Mouse (Mus musculus) MEL (cell line): ENCODE results near the gene Fbxo41. TPM values are rescaled to one million over a fixed set of nuclear protein-coding genes. Genes with fewer than 3 reads are reported as not detected.

Experiments used
- DNase-seq: peaks from one replicate; pipeline ENCODE4 v3.0.0; 2011; ENCODE audit warnings: low read depth, low spot score
- H3K27ac ChIP-seq: 2 replicates; pipeline ENCODE4 v1.5.1; 2012; ENCODE audit warnings: low read depth, mild to moderate bottlenecking, control low read depth, low read length, moderate library complexity; ENCODE audit not compliant: control insufficient read depth
- H3K27me3 ChIP-seq, 2 experiments: fragments of 150-350 bp in 1 of 2; sonication (generic) in 1 of 2; 2 replicates each; pipeline ENCODE4 v1.6.1; 2012; ENCODE audit warnings: low read length in 2 of 2, mild to moderate bottlenecking in 2 of 2, improper control_type of control experiment in 1 of 2, moderate library complexity in 1 of 2; ENCODE audit not compliant: insufficient read depth in 2 of 2, control insufficient read depth in 1 of 2
- H3K36me3 ChIP-seq, 2 experiments: 2 replicates each; pipeline ENCODE4 v1.6.1; 2012 to 2014; ENCODE audit warnings: low read length in 2 of 2, improper control_type of control experiment in 1 of 2, inconsistent platforms in 1 of 2, mild to moderate bottlenecking in 1 of 2; ENCODE audit not compliant: insufficient read depth in 2 of 2, control insufficient read depth in 1 of 2
- H3K4me1 ChIP-seq, 2 experiments: fragments of 150-350 bp in 1 of 2; sonication (generic) in 1 of 2; 2 replicates each; pipeline ENCODE4 v1.6.1; 2012; ENCODE audit warnings: low read length in 2 of 2, improper control_type of control experiment in 1 of 2, mild to moderate bottlenecking in 1 of 2; ENCODE audit not compliant: insufficient read depth in 2 of 2, control insufficient read depth in 1 of 2
- H3K4me3 ChIP-seq, 2 experiments: fragments of 150-350 bp in 1 of 2; sonication (generic) in 1 of 2; 2 replicates each; pipeline ENCODE4 v1.5.1; 2012; ENCODE audit warnings: low read depth in 2 of 2, low read length in 2 of 2, mild to moderate bottlenecking in 2 of 2, moderate library complexity in 2 of 2, control low read depth in 1 of 2, improper control_type of control experiment in 1 of 2; ENCODE audit not compliant: control insufficient read depth in 1 of 2, insufficient read depth in 1 of 2
- H3K79me2 ChIP-seq: 2 replicates; pipeline ENCODE4 v1.6.1; 2012; ENCODE audit warnings: mild to moderate bottlenecking, low read length, moderate library complexity; ENCODE audit not compliant: control insufficient read depth, poor library complexity, insufficient read depth
- H3K9ac ChIP-seq: 2 replicates; pipeline ENCODE4 v1.6.1; 2012; ENCODE audit warnings: low read depth, mild to moderate bottlenecking, control low read depth, low read length, moderate library complexity; ENCODE audit not compliant: control insufficient read depth, poor library complexity, severe bottlenecking
- H3K9me3 ChIP-seq: fragments of 150-350 bp; sonication (generic); replicated peaks from 2 replicates; pipeline ENCODE4 v1.6.1; 2012; ENCODE audit warnings: mild to moderate bottlenecking, low read length, improper control_type of control experiment, moderate library complexity; ENCODE audit not compliant: insufficient read depth
- BHLHE40 ChIP-seq: IDR thresholded peaks from 2 replicates; pipeline ENCODE4 v1.6.1; 2012; ENCODE audit warnings: low read depth, mild to moderate bottlenecking, inconsistent platforms, low read length, improper control_type of control experiment, borderline replicate concordance
- CHD1 ChIP-seq: IDR thresholded peaks from 2 replicates; pipeline ENCODE4 v1.6.1; 2012; ENCODE audit warnings: low read depth, mild to moderate bottlenecking, inconsistent platforms, low read length, improper control_type of control experiment
- CTCF ChIP-seq, 3 experiments: IDR thresholded peaks in 2 of 3; conservative IDR thresholded peaks in 1 of 3; 2 replicates each; pipeline ENCODE4 v1.5.1; 2011 to 2012; ENCODE audit warnings: low read length in 3 of 3, low read depth in 2 of 3, mild to moderate bottlenecking in 2 of 3, improper control_type of control experiment in 1 of 3, inconsistent platforms in 1 of 3, mixed read lengths in 1 of 3, moderate library complexity in 1 of 3; ENCODE audit not compliant: control insufficient read depth in 1 of 3, insufficient read depth in 1 of 3, poor library complexity in 1 of 3, severe bottlenecking in 1 of 3
- EP300 ChIP-seq, 2 experiments: IDR thresholded peaks; 2 replicates each; pipeline ENCODE4 v1.6.1; 2011; ENCODE audit warnings: improper control_type of control experiment in 2 of 2, low read length in 2 of 2, low read depth in 1 of 2, mild to moderate bottlenecking in 1 of 2
- GATA1 ChIP-seq: IDR thresholded peaks from 2 replicates; pipeline ENCODE4 v1.6.1; 2011; ENCODE audit warnings: low read depth, low read length, improper control_type of control experiment
- HCFC1 ChIP-seq: IDR thresholded peaks from 2 replicates; pipeline ENCODE4 v1.6.1; 2012; ENCODE audit warnings: low read depth, mild to moderate bottlenecking, inconsistent platforms, low read length, improper control_type of control experiment, moderate library complexity
- JUND ChIP-seq: IDR thresholded peaks from 2 replicates; pipeline ENCODE4 v1.6.1; 2011; ENCODE audit warnings: low read depth, mild to moderate bottlenecking, improper control_type of control experiment, low read length
- KAT2A ChIP-seq: conservative IDR thresholded peaks from 2 replicates; pipeline ENCODE4 v1.6.1; 2012; ENCODE audit warnings: low read depth, low read length, improper control_type of control experiment, inconsistent platforms
- MAFK ChIP-seq: IDR thresholded peaks from 2 replicates; pipeline ENCODE4 v1.6.1; 2011; ENCODE audit warnings: low read depth, mild to moderate bottlenecking, low read length, improper control_type of control experiment, borderline replicate concordance
- MAX ChIP-seq: IDR thresholded peaks from 2 replicates; pipeline ENCODE4 v1.6.1; 2011; ENCODE audit warnings: low read length, improper control_type of control experiment
- MXI1 ChIP-seq: IDR thresholded peaks from 2 replicates; pipeline ENCODE4 v1.6.1; 2011; ENCODE audit warnings: mild to moderate bottlenecking, low read depth, low read length, improper control_type of control experiment
- MYC ChIP-seq: IDR thresholded peaks from 2 replicates; pipeline ENCODE4 v1.6.1; 2011; ENCODE audit warnings: low read depth, mild to moderate bottlenecking, low read length, improper control_type of control experiment, moderate library complexity
- NELFE ChIP-seq: IDR thresholded peaks from 2 replicates; pipeline ENCODE4 v1.6.1; 2011; ENCODE audit warnings: low read depth, low read length, improper control_type of control experiment
- NRF1 ChIP-seq: IDR thresholded peaks from 2 replicates; pipeline ENCODE4 v1.6.1; 2014; ENCODE audit warnings: low read depth, mild to moderate bottlenecking, inconsistent platforms, low read length, improper control_type of control experiment, moderate library complexity; ENCODE audit not compliant: poor library complexity, insufficient read depth, severe bottlenecking
- POLR2A ChIP-seq, 2 experiments: IDR thresholded peaks; 2 replicates each; pipeline ENCODE4 v1.6.1; 2011 to 2012; ENCODE audit warnings: low read length in 2 of 2, mild to moderate bottlenecking in 2 of 2, control low read depth in 1 of 2, improper control_type of control experiment in 1 of 2, low read depth in 1 of 2, moderate library complexity in 1 of 2; ENCODE audit not compliant: control insufficient read depth in 1 of 2, insufficient read depth in 1 of 2, poor library complexity in 1 of 2
- POLR2AphosphoS5 ChIP-seq: IDR thresholded peaks from 2 replicates; pipeline ENCODE4 v1.6.1; 2012; ENCODE audit warnings: low read depth, borderline replicate concordance, mild to moderate bottlenecking, inconsistent platforms, low read length, moderate library complexity, mixed read lengths
- RAD21 ChIP-seq: IDR thresholded peaks from 2 replicates; pipeline ENCODE4 v1.6.1; 2011; ENCODE audit warnings: mild to moderate bottlenecking, low read depth, low read length, improper control_type of control experiment
- RCOR1 ChIP-seq: IDR thresholded peaks from 2 replicates; pipeline ENCODE4 v1.6.1; 2012; ENCODE audit warnings: low read depth, mild to moderate bottlenecking, inconsistent platforms, low read length, improper control_type of control experiment
- TAL1 ChIP-seq: IDR thresholded peaks from 2 replicates; pipeline ENCODE4 v1.6.1; 2012; ENCODE audit warnings: mild to moderate bottlenecking, inconsistent platforms, low read length, moderate library complexity, mixed read lengths
- TCF12 ChIP-seq: IDR thresholded peaks from 2 replicates; pipeline ENCODE4 v1.6.1; 2014; ENCODE audit warnings: low read depth, mild to moderate bottlenecking, inconsistent platforms, low read length, improper control_type of control experiment, moderate library complexity
- ZKSCAN1 ChIP-seq: IDR thresholded peaks from 2 replicates; pipeline ENCODE4 v1.6.1; 2012; ENCODE audit warnings: low read depth, mild to moderate bottlenecking, inconsistent platforms, low read length, improper control_type of control experiment, moderate library complexity
- ZMIZ1 ChIP-seq: IDR thresholded peaks from 2 replicates; pipeline ENCODE4 v1.6.1; 2012; ENCODE audit warnings: low read depth, mild to moderate bottlenecking, inconsistent platforms, low read length, improper control_type of control experiment, moderate library complexity
- polyA plus RNA-seq, 2 experiments: library from polyadenylated mRNA; stranded (reverse) in 1 of 2; unstranded in 1 of 2; fragments of >175 nt in 1 of 2; fragments of >200 nt in 1 of 2; gene quantifications; 2 replicates each; pipeline versions ENCODE4 v1.2.1 to v1.2.4; 2012; ENCODE audit warnings: low replicate concordance in 2 of 2, low read depth in 1 of 2; ENCODE audit not compliant: insufficient read length in 2 of 2, insufficient read depth in 1 of 2, missing spikeins in 1 of 2
- total RNA-seq: library from RNA; depleted of rRNA; stranded (reverse); fragments of 300-350 nt; gene quantifications from 2 replicates; pipeline ENCODE4 v1.2.3, GENCODE M21; 2012

Fbxo41 gene
- total and polyA plus RNA-seq, 3 experiments = 0.01 to 0.04 TPM; not detected in 1

GRCm38 (mm10) chr6:85512056-85512440 is 9.3 kb upstream of the Fbxo41 start:
- H3K4me1 ChIP-seq = no peaks in the 10 kb centered on the region
- no peaks in the 10 kb centered on the region for H3K79me2 ChIP-seq
- no peak for DNase-seq
- no peaks in the 10 kb centered on the region for H3K27me3 ChIP-seq
- TF ChIP-seq BHLHE40 (no peak), POLR2A (IDR thresholded peaks at IDR 0.05; ENCODE audit: control insufficient read depth in 1 of 2, insufficient read depth in 1 of 2, low read depth in 1 of 2, low read length in 2 of 2, poor library complexity in 1 of 2) (no peak), KAT2A (no peak), MAFK (no peak), EP300 (IDR thresholded peaks at IDR 0.05; ENCODE audit: low read depth in 1 of 2, low read length in 2 of 2) (no peak), MAX (no peak), POLR2AphosphoS5 (no peak), NELFE (no peak), TCF12 (no peak), ZKSCAN1 (no peak)
- no peak overlapping the region for H3K9ac ChIP-seq
- no peaks in the 10 kb centered on the region for H3K9me3 ChIP-seq
- no peaks in the 10 kb centered on the region for H3K36me3 ChIP-seq
- no peak overlapping the region for H3K4me3 ChIP-seq
- no peak overlapping the region for H3K27ac ChIP-seq

- Histone ChIP-seq H3K4me1 (no peaks in the 10 kb centered on the region), H3K9me3 (no peaks in the 10 kb centered on the region), H3K27ac (no peak overlapping the region), H3K36me3 (no peaks in the 10 kb centered on the region), H3K27me3 (no peaks in the 10 kb centered on the region), H3K9ac (no peak overlapping the region), H3K4me3 (no peak overlapping the region), H3K79me2 (no peaks in the 10 kb centered on the region)
- no peak for DNase-seq
- TF ChIP-seq CTCF (IDR thresholded peaks at IDR 0.05 in 2 of 3, conservative IDR thresholded peaks at IDR 0.05 in 1 of 3; ENCODE audit: control insufficient read depth in 1 of 3, insufficient read depth in 1 of 3, low read depth in 2 of 3, low read length in 3 of 3, poor library complexity in 1 of 3, severe bottlenecking in 1 of 3) (no peak), TAL1 (no peak), GATA1 (no peak), BHLHE40 (no peak), HCFC1 (no peak), POLR2A (IDR thresholded peaks at IDR 0.05; ENCODE audit: control insufficient read depth in 1 of 2, insufficient read depth in 1 of 2, low read depth in 1 of 2, low read length in 2 of 2, poor library complexity in 1 of 2) (no peak), NRF1 (no peak), CHD1 (no peak), TCF12 (no peak), JUND (no peak), ZKSCAN1 (no peak), MYC (no peak), RAD21 (no peak), MAFK (no peak), RCOR1 (no peak), ZMIZ1 (no peak), MXI1 (no peak)
- TF ChIP-seq, all 39 proteins: peak for 0
These were observed 8.7 kb upstream of the Fbxo41 start for GRCm38 (mm10) chr6:85511286-85512055.
